Mouse (Mus musculus) neural tube, embryonic 12.5 days (tissue): ENCODE measurements around the gene Etv5. TPM values are rescaled to one million over a fixed set of nuclear protein-coding genes. Genes with fewer than 3 reads are reported as not detected.

Source experiments
- ATAC-seq: fragments of 200-750 bp; cut with Nextera tagmentation; 2 replicates; pipeline ENCODE4 v1.8.0; 2017; ENCODE audit warnings: low read depth, mild to moderate bottlenecking, moderate TSS enrichment, moderate library complexity; ENCODE audit not compliant: low FRiP score
- H3K27ac ChIP-seq: fragments of 300-500 bp; sonication (generic); 2 replicates; pipeline ENCODE4 v1.5.1; 2016
- H3K27me3 ChIP-seq: fragments of 300-500 bp; sonication (generic); replicated peaks from 2 replicates; pipeline ENCODE4 v1.6.1; 2016; ENCODE audit warnings: mild to moderate bottlenecking
- H3K36me3 ChIP-seq: fragments of 300-500 bp; sonication (generic); 2 replicates; pipeline ENCODE4 v1.6.1; 2016; ENCODE audit warnings: mild to moderate bottlenecking
- H3K4me1 ChIP-seq: fragments of 300-500 bp; sonication (generic); 2 replicates; pipeline ENCODE4 v1.6.1; 2016
- H3K4me2 ChIP-seq: fragments of 300-500 bp; sonication (generic); replicated peaks from 2 replicates; pipeline ENCODE4 v1.6.1; 2016; ENCODE audit warnings: mild to moderate bottlenecking
- H3K4me3 ChIP-seq: fragments of 300-500 bp; sonication (generic); 2 replicates; pipeline ENCODE4 v1.5.1; 2016
- H3K9ac ChIP-seq: fragments of 300-500 bp; sonication (generic); 2 replicates; pipeline ENCODE4 v1.6.1; 2016; ENCODE audit warnings: mild to moderate bottlenecking
- H3K9me3 ChIP-seq: fragments of 300-500 bp; sonication (generic); 2 replicates; pipeline ENCODE4 v1.6.1; 2016; ENCODE audit warnings: mild to moderate bottlenecking
- WGBS: fragments of 180-500 bp; shearing (Covaris S2); methylation state at CpG from one replicate; pipeline ENCODE4 v1.1.7; 2016; 5-methylcytosine and 5-hydroxymethylcytosine counted together
- polyA plus RNA-seq: library from polyadenylated mRNA; unstranded; fragments of >200 nt; fragmentation: Nextera tagmentation; extraction: Ambion mirVana; gene quantifications from 2 replicates; pipeline ENCODE4 v1.2.1, GENCODE M21; 2016

Gene Etv5
- polyA plus RNA-seq, 1 experiment from 2014 or later = 23.1 TPM

GRCm38 (mm10) chr16:22351194-22351593, 88.3 kb downstream of the Etv5 start:
- Histone ChIP-seq H3K9ac (no peak overlapping the region), H3K9me3 (no peaks in the 10 kb centered on the region), H3K4me3 (no peak overlapping the region), H3K4me1 (no peaks in the 10 kb centered on the region), H3K4me2 (no peak overlapping the region), H3K27ac (no peak overlapping the region), H3K36me3 (no peaks in the 10 kb centered on the region), H3K27me3 (no peaks in the 10 kb centered on the region)
- WGBS = 96% methylated on average over 4 of the region's 4 CpGs
- ATAC-seq = no peak

GRCm38 (mm10) chr16:22349798-22350197, 89.7 kb downstream of the Etv5 start:
- H3K27me3 ChIP-seq = no peaks in the 10 kb centered on the region
- H3K9me3 ChIP-seq = no peaks in the 10 kb centered on the region
- H3K36me3 ChIP-seq = no peaks in the 10 kb centered on the region
- no peak for ATAC-seq
- WGBS = 90% methylated on average over 5 of the region's 5 CpGs
- no peak overlapping the region for H3K9ac ChIP-seq
- no peak overlapping the region for H3K4me3 ChIP-seq
- no peak overlapping the region for H3K4me2 ChIP-seq
- no peaks in the 10 kb centered on the region for H3K4me1 ChIP-seq
- no peak overlapping the region for H3K27ac ChIP-seq

DNA sequence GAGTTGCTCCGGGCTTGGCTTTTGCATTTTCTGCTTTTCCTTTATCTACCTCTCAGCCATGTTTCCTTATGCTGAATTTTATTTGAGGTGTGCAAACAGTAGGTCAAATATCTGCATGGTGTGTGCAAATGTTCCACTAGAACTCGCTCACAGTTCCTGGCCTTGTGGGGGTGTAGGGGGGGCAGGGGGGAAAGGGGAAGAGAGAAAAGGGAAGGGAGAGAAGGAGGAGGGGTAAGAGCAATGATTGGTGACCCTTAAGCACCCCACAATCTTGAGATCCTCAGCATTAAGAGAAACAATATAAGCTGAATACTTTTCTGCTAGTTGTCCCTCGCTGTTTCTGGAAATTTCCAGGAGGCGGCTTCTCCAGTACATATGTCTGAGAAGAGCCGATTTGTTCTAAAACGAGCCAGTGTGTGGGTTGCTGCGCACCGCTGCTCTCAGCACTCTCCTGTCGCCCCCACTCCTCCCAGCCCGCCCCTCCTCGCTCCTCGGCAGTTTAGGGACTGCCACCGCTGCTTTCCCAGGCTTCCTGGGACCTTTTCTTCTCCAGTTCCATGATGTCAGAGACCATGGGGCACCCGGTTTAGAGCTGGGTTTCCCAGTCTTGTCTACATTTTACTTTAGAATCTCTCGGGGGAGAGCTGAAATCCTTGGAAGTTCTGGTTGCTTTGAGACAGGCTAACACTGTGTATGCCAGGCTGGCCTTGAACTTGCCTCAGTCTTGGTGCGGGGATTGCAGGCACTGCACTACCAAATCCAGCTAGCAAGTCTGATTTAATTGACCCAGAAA, 90.8 kb downstream of the Etv5 start:
- WGBS = 41% methylated on average over 16 of the region's 16 CpGs
- Histone ChIP-seq H3K4me2 (no peak overlapping the region), H3K27me3 (no peaks in the 10 kb centered on the region)

GRCm38 (mm10) chr16:22348014-22348413, 91.5 kb downstream of the Etv5 start:
- Histone ChIP-seq H3K27ac (no peak overlapping the region), H3K9me3 (no peaks in the 10 kb centered on the region), H3K4me2 (no peak overlapping the region), H3K27me3 (no peaks in the 10 kb centered on the region), H3K4me1 (no peaks in the 10 kb centered on the region), H3K4me3 (no peak overlapping the region), H3K36me3 (no peaks in the 10 kb centered on the region), H3K9ac (no peak overlapping the region)
- no peak for ATAC-seq
- 71% methylated on average over 4 of the region's 4 CpGs for WGBS

More for the DNA sequence above, 90.8 kb downstream of the Etv5 start:
- Histone ChIP-seq H3K4me1 (no peaks in the 10 kb centered on the region), H3K9ac (no peak overlapping the region), H3K27ac (no peak overlapping the region), H3K36me3 (no peaks in the 10 kb centered on the region), H3K4me3 (no peak overlapping the region), H3K9me3 (no peaks in the 10 kb centered on the region)
- no peak for ATAC-seq

DNA sequence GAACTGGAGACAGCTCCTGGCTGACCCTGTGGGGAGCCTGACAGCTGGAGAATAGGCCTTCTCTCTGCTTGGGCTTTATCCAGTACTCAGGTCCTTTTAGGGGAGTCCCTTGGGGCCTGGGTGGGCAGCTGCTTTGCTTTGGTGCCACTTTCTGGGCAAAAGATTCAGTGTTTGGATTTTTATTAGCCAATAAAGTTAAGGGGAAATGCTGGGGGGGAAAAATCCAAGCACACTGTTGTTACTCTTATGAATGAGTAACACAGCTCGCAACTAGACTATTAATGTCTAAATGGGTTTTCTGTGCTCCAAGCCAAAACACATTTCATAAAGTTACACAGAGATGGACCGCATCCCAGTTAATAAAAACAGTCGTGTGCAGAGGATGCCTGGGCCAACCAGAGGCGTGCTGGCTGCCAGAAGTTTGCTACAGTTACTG, 98.3 kb downstream of the Etv5 start:
- WGBS = 86% methylated on average over 4 of the region's 4 CpGs
- H3K4me3 ChIP-seq = no peak overlapping the region
- ATAC-seq = no peak
- H3K9ac ChIP-seq = no peak overlapping the region
- H3K36me3 ChIP-seq = no peaks in the 10 kb centered on the region
- H3K4me2 ChIP-seq = no peak overlapping the region
- no peak overlapping the region for H3K27ac ChIP-seq
- no peaks in the 10 kb centered on the region for H3K27me3 ChIP-seq
- H3K4me1 ChIP-seq = no peaks in the 10 kb centered on the region
- H3K9me3 ChIP-seq = no peaks in the 10 kb centered on the region

DNA sequence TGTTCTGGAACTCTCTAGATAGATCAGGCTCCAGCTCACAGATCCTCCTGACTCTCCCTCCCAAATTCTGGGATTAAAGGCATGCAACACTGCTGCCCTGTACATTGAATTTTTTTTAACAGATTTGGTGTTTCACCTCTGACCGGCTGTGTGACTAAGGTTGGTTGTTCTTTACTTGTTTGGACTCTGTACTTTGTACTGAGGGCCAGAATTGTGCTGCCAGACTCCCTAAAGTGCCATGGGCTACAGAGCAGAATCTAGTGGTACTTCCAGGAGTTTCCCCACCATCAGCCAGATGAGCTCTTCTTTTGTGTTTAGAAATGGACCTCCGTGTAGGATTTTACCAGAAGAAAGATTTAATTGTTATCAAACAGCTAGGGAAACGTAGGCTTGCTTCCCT, 103.7 kb downstream of the Etv5 start:
- H3K36me3 ChIP-seq = no peaks in the 10 kb centered on the region
- 80% methylated on average over 3 of the region's 3 CpGs for WGBS
- no peak overlapping the region for H3K27ac ChIP-seq
- no peak for ATAC-seq
- H3K4me3 ChIP-seq = no peak overlapping the region
- H3K9me3 ChIP-seq = no peaks in the 10 kb centered on the region
- no peak overlapping the region for H3K4me2 ChIP-seq
- H3K9ac ChIP-seq = no peak overlapping the region
- H3K27me3 ChIP-seq = no peaks in the 10 kb centered on the region
- H3K4me1 ChIP-seq = no peaks in the 10 kb centered on the region

Other genes starting within 250 kb of the Etv5 start
- 386 and 402 TPM in 2 replicates for gene Tra2b, start 173.7 kb downstream of the Etv5 start, polyA plus RNA-seq
- 0.20 and 0.34 TPM in 2 replicates for gene Dgkg, start 217.5 kb upstream of the Etv5 start, polyA plus RNA-seq